Mouse (Mus musculus) hindbrain, postnatal 0 days (tissue): ENCODE data around the gene Dnah10. TPM values are rescaled to one million over a fixed set of nuclear protein-coding genes. Genes with fewer than 3 reads are reported as not detected.

Source experiments
- ATAC-seq: fragments of 200-750 bp; cut with Nextera tagmentation; 2 replicates; pipeline ENCODE4 v1.8.0; 2017; ENCODE audit warnings: mild to moderate bottlenecking, moderate TSS enrichment, moderate library complexity
- DNase-seq: peaks from one replicate; pipeline ENCODE4 v3.0.0-alpha.2; 2015; ENCODE audit warnings: low spot score
- H3K27ac ChIP-seq: fragments of 300-500 bp; sonication (generic); 2 replicates; pipeline ENCODE4 v1.5.1; 2014; ENCODE audit warnings: mild to moderate bottlenecking
- H3K27me3 ChIP-seq: fragments of 300-500 bp; sonication (generic); 2 replicates; pipeline ENCODE4 v1.6.1; 2014; ENCODE audit warnings: low read length, mixed read lengths; ENCODE audit not compliant: insufficient read depth
- H3K36me3 ChIP-seq: fragments of 300-500 bp; sonication (generic); 2 replicates; pipeline ENCODE4 v1.6.1; 2014; ENCODE audit warnings: low read length, mixed read lengths; ENCODE audit not compliant: insufficient read depth
- H3K4me1 ChIP-seq: fragments of 300-500 bp; sonication (generic); 2 replicates; pipeline ENCODE4 v1.6.1; 2014; ENCODE audit warnings: antibody characterized with exemption, low read length, mixed read lengths; ENCODE audit not compliant: insufficient read depth
- H3K4me2 ChIP-seq: fragments of 300-500 bp; sonication (generic); 2 replicates; pipeline ENCODE4 v1.6.1; 2014; ENCODE audit warnings: low read depth, mild to moderate bottlenecking, low read length, moderate library complexity, mixed read lengths
- H3K4me3 ChIP-seq: fragments of 300-500 bp; sonication (generic); 2 replicates; pipeline ENCODE4 v1.5.1; 2014; ENCODE audit warnings: low read length
- H3K9ac ChIP-seq: fragments of 300-500 bp; sonication (generic); replicated peaks from 2 replicates; pipeline ENCODE4 v1.6.1; 2014; ENCODE audit warnings: mild to moderate bottlenecking, low read length, moderate library complexity, mixed read lengths
- H3K9me3 ChIP-seq: fragments of 300-500 bp; sonication (generic); 2 replicates; pipeline ENCODE4 v1.6.1; 2016; ENCODE audit warnings: low read length, mixed read lengths
- CTCF ChIP-seq: IDR thresholded peaks from 2 replicates; pipeline ENCODE4 v1.5.1; 2016; ENCODE audit warnings: antibody characterized with exemption, control low read depth, low read depth
- WGBS: fragments of 180-500 bp; shearing (Covaris S2); extraction: QIAGEN DNeasy Blood & Tissue Kit; methylation state at CpG from one replicate; pipeline ENCODE4 v1.1.7; 2014; 5-methylcytosine and 5-hydroxymethylcytosine counted together
- polyA plus RNA-seq: library from polyadenylated mRNA; unstranded; fragments of >200 nt; fragmentation: Nextera tagmentation; extraction: Ambion mirVana; gene quantifications from 2 replicates; pipeline ENCODE4 v1.2.1, GENCODE M21; 2015
- total RNA-seq: library from RNA; depleted of rRNA; stranded (reverse); fragments of >200 nt; gene quantifications from 2 replicates; pipeline ENCODE4 v1.2.3, GENCODE M21; 2014

Gene Dnah10
- total and polyA plus RNA-seq, 2 experiments from 2014 or later = 0.31 to 3.0 TPM

GRCm38 (mm10) chr5:124733961-124734360, 9.1 kb downstream of the Dnah10 start:
- Histone ChIP-seq H3K27ac (no peak overlapping the region), H3K9ac (no peak overlapping the region), H3K4me2 (no peak overlapping the region), H3K9me3 (no peaks in the 10 kb centered on the region), H3K27me3 (no peaks in the 10 kb centered on the region), H3K4me3 (no peak overlapping the region), H3K4me1 (no peaks in the 10 kb centered on the region), H3K36me3 (no peaks in the 10 kb centered on the region)
- no peak for ATAC-seq
- 89% methylated on average over 12 of the region's 12 CpGs for WGBS
- TF ChIP-seq CTCF = no peak
- DNase-seq = no peak

GRCm38 (mm10) chr5:124741898-124742599, 17.2 kb downstream of the Dnah10 start:
- 95% methylated on average over 21 of the region's 21 CpGs for WGBS
- Histone ChIP-seq H3K4me2 (no peak overlapping the region), H3K9ac (no peak overlapping the region), H3K4me3 (no peak overlapping the region), H3K36me3 (no peaks in the 10 kb centered on the region), H3K27ac (no peak overlapping the region), H3K9me3 (no peaks in the 10 kb centered on the region), H3K4me1 (no peaks in the 10 kb centered on the region), H3K27me3 (no peaks in the 10 kb centered on the region)
- no peak for DNase-seq
- TF ChIP-seq CTCF = no peak; the same call in 1 of the 2 replicates
- no peak for ATAC-seq

GRCm38 (mm10) chr5:124743841-124744240, 19.0 kb downstream of the Dnah10 start:
- 92% methylated on average over 3 of the region's 3 CpGs for WGBS
- no peak overlapping the region for H3K4me3 ChIP-seq
- 0 out of 2 replicates have a peak, but pooled peaks cover 3% of the 10 kb centered on the region for H3K36me3 ChIP-seq
- H3K4me1 ChIP-seq = no peaks in the 10 kb centered on the region
- H3K4me2 ChIP-seq = no peak overlapping the region
- TF ChIP-seq CTCF = no peak
- DNase-seq (no peak), ATAC-seq (no peak)
- no peaks in the 10 kb centered on the region for H3K9me3 ChIP-seq
- H3K9ac ChIP-seq = no peak overlapping the region
- H3K27me3 ChIP-seq = no peaks in the 10 kb centered on the region
- H3K27ac ChIP-seq = no peak overlapping the region

GRCm38 (mm10) chr5:124746220-124746619, 21.3 kb downstream of the Dnah10 start:
- 91% methylated on average over 15 of the region's 15 CpGs for WGBS
- H3K27ac ChIP-seq = no peak overlapping the region
- H3K9ac ChIP-seq = no peak overlapping the region
- no peaks in the 10 kb centered on the region for H3K4me1 ChIP-seq
- ATAC-seq (no peak), DNase-seq (no peak)
- H3K4me2 ChIP-seq = no peak overlapping the region
- no peaks in the 10 kb centered on the region for H3K9me3 ChIP-seq
- no peak for TF ChIP-seq CTCF
- no peaks in the 10 kb centered on the region for H3K27me3 ChIP-seq
- H3K36me3 ChIP-seq = 0 out of 2 replicates have a peak, but pooled peaks cover 3% of the 10 kb centered on the region
- no peak overlapping the region for H3K4me3 ChIP-seq

GRCm38 (mm10) chr5:124748296-124748695, 23.4 kb downstream of the Dnah10 start:
- 0 out of 2 replicates have a peak, but pooled peaks cover 3% of the 10 kb centered on the region for H3K36me3 ChIP-seq
- no peaks in the 10 kb centered on the region for H3K4me1 ChIP-seq
- no peak overlapping the region for H3K27ac ChIP-seq
- no peak overlapping the region for H3K4me2 ChIP-seq
- TF ChIP-seq CTCF = no peak
- H3K9me3 ChIP-seq = no peaks in the 10 kb centered on the region
- ATAC-seq (no peak), DNase-seq (no peak)
- no peak overlapping the region for H3K9ac ChIP-seq
- 91% methylated on average over 18 of the region's 18 CpGs for WGBS
- no peak overlapping the region for H3K4me3 ChIP-seq
- no peaks in the 10 kb centered on the region for H3K27me3 ChIP-seq

GRCm38 (mm10) chr5:124751656-124752055, 26.8 kb downstream of the Dnah10 start:
- H3K4me2 ChIP-seq = no peak overlapping the region
- H3K27ac ChIP-seq = no peak overlapping the region
- 72% methylated on average over 9 of the region's 9 CpGs for WGBS
- H3K9me3 ChIP-seq = no peaks in the 10 kb centered on the region
- no peak for ATAC-seq
- DNase-seq = no peak
- no peaks in the 10 kb centered on the region for H3K4me1 ChIP-seq
- no peaks in the 10 kb centered on the region for H3K27me3 ChIP-seq
- H3K4me3 ChIP-seq = no peak overlapping the region
- no peak overlapping the region for H3K9ac ChIP-seq
- 0 out of 2 replicates have a peak, but pooled peaks cover 3% of the 10 kb centered on the region for H3K36me3 ChIP-seq
- no peak for TF ChIP-seq CTCF

GRCm38 (mm10) chr5:124761011-124761410, 36.1 kb downstream of the Dnah10 start:
- no peak overlapping the region for H3K4me3 ChIP-seq
- TF ChIP-seq CTCF = peak; percentile 28; the same call in 1 of the 2 replicates
- H3K4me2 ChIP-seq = no peak overlapping the region
- DNase-seq (no peak), ATAC-seq (no peak)
- H3K36me3 ChIP-seq = no peaks in the 10 kb centered on the region
- no peak overlapping the region for H3K9ac ChIP-seq
- no peaks in the 10 kb centered on the region for H3K27me3 ChIP-seq
- 66% methylated on average over 18 of the region's 18 CpGs for WGBS
- no peaks in the 10 kb centered on the region for H3K4me1 ChIP-seq
- no peak overlapping the region for H3K27ac ChIP-seq
- no peaks in the 10 kb centered on the region for H3K9me3 ChIP-seq
